Comparison of ENCODE assay signal across 39 mouse cellular contexts in the genomic region with DNA sequence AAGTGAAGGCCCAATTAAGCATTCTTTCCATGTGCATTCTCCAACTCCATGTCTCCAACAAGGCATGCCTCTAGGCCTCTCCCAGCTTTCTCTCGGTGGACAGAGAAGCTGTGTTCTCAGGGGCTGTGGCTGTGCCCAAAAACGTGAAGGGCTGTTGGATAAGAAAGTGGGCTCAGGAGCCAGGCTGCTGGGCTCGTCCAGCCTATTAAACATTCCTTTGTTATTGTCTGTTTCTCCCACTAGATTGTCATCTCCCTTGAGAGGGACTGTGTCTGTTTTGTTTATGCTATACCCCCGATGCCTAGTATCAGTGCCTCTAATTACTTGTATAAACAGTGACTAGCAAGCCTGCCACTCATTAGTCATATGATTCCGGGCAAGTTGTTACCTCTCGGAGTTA. TPM values are rescaled to one million over a fixed set of nuclear protein-coding genes. Genes with fewer than 3 reads are reported as not detected.
A peak's percentile ranks its signal among the peaks of the same experiment; 100 is the strongest.
DNase-seq lines count a peak whose midpoint lies in the region; ATAC-seq lines count a peak whose summit lies in the region.
"Had no signal": no experiment of that assay in that cellular context is flagged by ENCODE, and none has a peak within 500 bp of the region (broad histone marks: within the 10 kb centered on the region; RNA-seq: fewer than 3 reads in every experiment).

No protein-coding gene starts in this region.

- peaks cover 24% of the 10 kb centered on the region; the same call in 1 of the 2 replicates for H3K4me1 ChIP-seq in embryonic facial prominence, embryonic 13.5 days
- H3K4me1 ChIP-seq in embryonic facial prominence, embryonic 10.5 days, result peaks cover 25% of the 10 kb centered on the region
- H3K4me1 ChIP-seq in brown adipose tissue, adult 24 weeks (ENCODE audit: control insufficient read depth, insufficient read depth, insufficient read length, low read length), result peaks cover 41% of the 10 kb centered on the region
- H3K4me1 ChIP-seq: hindbrain, embryonic 12.5 days; liver, embryonic 13.5 days; midbrain, embryonic 12.5 days had no signal

- no peak overlapping the region for H3K9ac ChIP-seq in embryonic facial prominence, embryonic 13.5 days
- H3K9ac ChIP-seq: embryonic facial prominence, embryonic 12.5 days; hindbrain, embryonic 12.5 days; kidney, embryonic 15.5 days; liver, embryonic 13.5 days; midbrain, embryonic 12.5 days had no signal

- DNase-seq in embryonic facial prominence, embryonic 10.5 days (ENCODE audit: low spot score), result no peak
- peak; percentile 23 for DNase-seq in urinary bladder, adult 2 months (ENCODE audit: low spot score)
- DNase-seq in urinary bladder, postnatal 36 days (ENCODE audit: low spot score in 2 of 2), result no peak
- DNase-seq in kidney, adult 8-10 months, result no peak
- DNase-seq in natural killer cell, adult 2 months (ENCODE audit: low spot score in 2 of 2), result no peak
- DNase-seq: adrenal gland, adult 8-10 months; cerebellum, adult 11 months; cerebellum, adult 9-10 months; cerebellum, postnatal 36 days; gastrocnemius, postnatal 14 days; heart, postnatal 36 days; kidney, postnatal 25 days; left cerebral cortex, postnatal 4 days; liver, embryonic 13.5 days; lung, adult 18-20 months; lung, postnatal 4 days; right cerebral cortex, postnatal 25 days; spleen, adult 18-20 months; thymus, adult 18-20 months; thymus, postnatal 25 days had no signal

- H3K4me2 ChIP-seq in embryonic facial prominence, embryonic 13.5 days, result no peak overlapping the region
- H3K4me2 ChIP-seq: embryonic facial prominence, embryonic 12.5 days; heart, embryonic 11.5 days; hindbrain, embryonic 12.5 days; kidney, embryonic 15.5 days; liver, embryonic 13.5 days; midbrain, embryonic 12.5 days had no signal

- H3K27ac ChIP-seq in embryonic facial prominence, embryonic 13.5 days, result 0 out of 2 replicates have a peak overlapping the region, but pooled peaks have one; percentile 33
- no peak overlapping the region for H3K27ac ChIP-seq in embryonic facial prominence, embryonic 10.5 days (replicated peaks)
- H3K27ac ChIP-seq in brown adipose tissue, adult 24 weeks (replicated peaks; ENCODE audit: low read depth, low read length), result peak overlapping the region; percentile 16; the same call in 1 of the 2 replicates
- H3K27ac ChIP-seq: embryonic facial prominence, embryonic 12.5 days; hindbrain, embryonic 12.5 days; kidney, embryonic 15.5 days; layer of hippocampus, adult 2 months; liver, embryonic 13.5 days; midbrain, embryonic 12.5 days had no signal

- 22% methylated on average over 6 of the region's 6 CpGs for WGBS in embryonic facial prominence, embryonic 13.5 days
- WGBS in embryonic facial prominence, embryonic 10.5 days, result 19% methylated on average over 6 of the region's 6 CpGs

- H3K36me3 ChIP-seq in embryonic facial prominence, embryonic 13.5 days, result no peaks in the 10 kb centered on the region
- no peaks in the 10 kb centered on the region for H3K36me3 ChIP-seq in embryonic facial prominence, embryonic 10.5 days (replicated peaks)
- H3K36me3 ChIP-seq: embryonic facial prominence, embryonic 12.5 days; hindbrain, embryonic 12.5 days; kidney, embryonic 15.5 days; liver, embryonic 13.5 days; midbrain, embryonic 12.5 days had no signal

- no peaks in the 10 kb centered on the region for H3K27me3 ChIP-seq in embryonic facial prominence, embryonic 13.5 days
- no peaks in the 10 kb centered on the region for H3K27me3 ChIP-seq in embryonic facial prominence, embryonic 10.5 days (replicated peaks; ENCODE audit: low read depth, poor library complexity, severe bottlenecking)
- H3K27me3 ChIP-seq: embryonic facial prominence, embryonic 12.5 days; hindbrain, embryonic 12.5 days; kidney, embryonic 15.5 days; liver, embryonic 13.5 days; midbrain, embryonic 12.5 days had no signal

- no peaks in the 10 kb centered on the region for H3K9me3 ChIP-seq in embryonic facial prominence, embryonic 13.5 days
- peaks cover 4% of the 10 kb centered on the region; the same call in 1 of the 2 replicates for H3K9me3 ChIP-seq in embryonic facial prominence, embryonic 10.5 days
- H3K9me3 ChIP-seq: embryonic facial prominence, embryonic 12.5 days; hindbrain, embryonic 12.5 days; liver, embryonic 13.5 days; megakaryocyte, embryonic 14.5 days; midbrain, embryonic 12.5 days had no signal

- H3K4me3 ChIP-seq in embryonic facial prominence, embryonic 13.5 days, result no peak overlapping the region
- no peak overlapping the region for H3K4me3 ChIP-seq in embryonic facial prominence, embryonic 10.5 days
- H3K4me3 ChIP-seq in brown adipose tissue, adult 24 weeks (ENCODE audit: insufficient read depth, low read depth, low read length), result no peak overlapping the region
- H3K4me3 ChIP-seq: embryonic facial prominence, embryonic 12.5 days; erythroblast, embryonic 14.5 days; hindbrain, embryonic 12.5 days; kidney, embryonic 15.5 days; layer of hippocampus, adult 2 months; liver, embryonic 13.5 days; megakaryocyte, embryonic 14.5 days; midbrain, embryonic 12.5 days had no signal

- no peak for ATAC-seq in embryonic facial prominence, embryonic 13.5 days (ENCODE audit: insufficient number of reproducible peaks, insufficient read depth, low FRiP score, low TSS enrichment, low read depth)
- ATAC-seq: forebrain, embryonic 16.5 days; intestine, postnatal 0 days; lung, postnatal 0 days had no signal

RNA-seq across cellular contexts. Expression of gene Gm42674, which starts 4.0 kb away (rescaled TPM):
- not detected in 2 replicates for polyA plus RNA-seq in embryonic facial prominence, embryonic 13.5 days (2015; fragmentation: Nextera tagmentation; extraction: Ambion mirVana)
- polyA plus RNA-seq in embryonic facial prominence, embryonic 10.5 days (2016; fragmentation: Nextera tagmentation; extraction: Ambion mirVana), result not detected in 2 replicates
- polyA plus RNA-seq in urinary bladder, adult 2 months (2012; rRNA removed), result 0.41 and 0.81 TPM in 2 replicates
- polyA plus RNA-seq in brown adipose tissue, adult 24 weeks (2012; ENCODE audit: insufficient read depth, insufficient read length, missing spikeins), result not detected in 2 replicates
- polyA plus RNA-seq: embryonic facial prominence, embryonic 12.5 days; erythroblast, embryonic 14.5 days; forebrain, embryonic 11.5 days; forebrain, embryonic 16.5 days; heart, embryonic 11.5 days; heart, embryonic 16.5 days; hindbrain, embryonic 12.5 days; intestine, postnatal 0 days; kidney, embryonic 15.5 days; limb, embryonic 14.5 days; liver, embryonic 13.5 days; lung, postnatal 0 days; midbrain, embryonic 12.5 days; midbrain, postnatal 0 days; neural tube, embryonic 14.5 days; stomach, embryonic 16.5 days had no signal

RNA-seq across cellular contexts. Expression of gene S100a4, which starts 5.8 kb away (rescaled TPM):
- polyA plus RNA-seq in embryonic facial prominence, embryonic 13.5 days (2015; fragmentation: Nextera tagmentation; extraction: Ambion mirVana), result 18.8 and 19.2 TPM in 2 replicates
- 1.1 TPM in 1 of 2 replicates, not detected in the other for polyA plus RNA-seq in embryonic facial prominence, embryonic 10.5 days (2016; fragmentation: Nextera tagmentation; extraction: Ambion mirVana)
- 263 and 329 TPM in 2 replicates for polyA plus RNA-seq in urinary bladder, adult 2 months (2012; rRNA removed)
- 21.4 and 30.3 TPM in 2 replicates for polyA plus RNA-seq in brown adipose tissue, adult 24 weeks (2012; ENCODE audit: insufficient read depth, insufficient read length, missing spikeins)
- polyA plus RNA-seq: erythroblast, embryonic 14.5 days; neural tube, embryonic 14.5 days had no signal

RNA-seq across cellular contexts. Expression of gene S100a2, which starts 7.7 kb away (rescaled TPM):
- polyA plus RNA-seq in embryonic facial prominence, embryonic 13.5 days (2015; fragmentation: Nextera tagmentation; extraction: Ambion mirVana), result not detected in 2 replicates
- polyA plus RNA-seq in embryonic facial prominence, embryonic 10.5 days (2016; fragmentation: Nextera tagmentation; extraction: Ambion mirVana), result not detected in 2 replicates
- not detected in 2 replicates for polyA plus RNA-seq in urinary bladder, adult 2 months (2012; rRNA removed)
- polyA plus RNA-seq in brown adipose tissue, adult 24 weeks (2012; ENCODE audit: insufficient read depth, insufficient read length, missing spikeins), result not detected in 2 replicates
- polyA plus RNA-seq: embryonic facial prominence, embryonic 12.5 days; erythroblast, embryonic 14.5 days; forebrain, embryonic 11.5 days; forebrain, embryonic 16.5 days; heart, embryonic 11.5 days; heart, embryonic 16.5 days; hindbrain, embryonic 12.5 days; intestine, postnatal 0 days; kidney, embryonic 15.5 days; limb, embryonic 14.5 days; liver, embryonic 13.5 days; midbrain, embryonic 12.5 days; midbrain, postnatal 0 days; neural tube, embryonic 14.5 days had no signal

RNA-seq across cellular contexts. Expression of gene S100a5, which starts 10.6 kb away (rescaled TPM):
- not detected in 2 replicates for polyA plus RNA-seq in embryonic facial prominence, embryonic 13.5 days (2015; fragmentation: Nextera tagmentation; extraction: Ambion mirVana)
- polyA plus RNA-seq in embryonic facial prominence, embryonic 10.5 days (2016; fragmentation: Nextera tagmentation; extraction: Ambion mirVana), result not detected in 2 replicates
- 9.8 and 10.2 TPM in 2 replicates for polyA plus RNA-seq in urinary bladder, adult 2 months (2012; rRNA removed)
- polyA plus RNA-seq in brown adipose tissue, adult 24 weeks (2012; ENCODE audit: insufficient read depth, insufficient read length, missing spikeins), result not detected in 2 replicates
- polyA plus RNA-seq: erythroblast, embryonic 14.5 days; forebrain, embryonic 11.5 days; forebrain, embryonic 16.5 days; heart, embryonic 11.5 days; heart, embryonic 16.5 days; hindbrain, embryonic 12.5 days; kidney, embryonic 15.5 days; limb, embryonic 14.5 days; liver, embryonic 13.5 days; lung, postnatal 0 days; midbrain, embryonic 12.5 days; neural tube, embryonic 14.5 days had no signal

RNA-seq across cellular contexts. Expression of gene S100a6, which starts 14.9 kb away (rescaled TPM):
- 89.9 and 97.9 TPM in 2 replicates for polyA plus RNA-seq in embryonic facial prominence, embryonic 13.5 days (2015; fragmentation: Nextera tagmentation; extraction: Ambion mirVana)
- polyA plus RNA-seq in embryonic facial prominence, embryonic 10.5 days (2016; fragmentation: Nextera tagmentation; extraction: Ambion mirVana), result 17.7 and 21.3 TPM in 2 replicates
- polyA plus RNA-seq in urinary bladder, adult 2 months (2012; rRNA removed), result 3,944 and 6,594 TPM in 2 replicates
- 192 and 232 TPM in 2 replicates for polyA plus RNA-seq in brown adipose tissue, adult 24 weeks (2012; ENCODE audit: insufficient read depth, insufficient read length, missing spikeins)
- polyA plus RNA-seq: erythroblast, embryonic 14.5 days had no signal
